Mouse (Mus musculus) lung, postnatal 0 days (tissue): ENCODE measurements around the gene Zfp273. TPM values are rescaled to one million over a fixed set of nuclear protein-coding genes. Genes with fewer than 3 reads are reported as not detected.
"Not testable (repeated sequence)": the region's sequence is repeated elsewhere in the genome, so short reads cannot be mapped to it uniquely, and the experiment has no call there.

Experiments used
- ATAC-seq: fragments of 200-750 bp; cut with Nextera tagmentation; 2 replicates; pipeline ENCODE4 v1.8.0; 2017; ENCODE audit warnings: moderate library complexity
- DNase-seq: peaks from one replicate; pipeline ENCODE4 v3.0.0-alpha.2; 2016; ENCODE audit warnings: low spot score
- H3K27ac ChIP-seq: fragments of 300-500 bp; sonication (generic); 2 replicates; pipeline ENCODE4 v1.5.1; 2014; ENCODE audit warnings: antibody characterized with exemption, mild to moderate bottlenecking, low read length, mixed read lengths
- H3K27me3 ChIP-seq: fragments of 300-500 bp; sonication (generic); replicated peaks from 2 replicates; pipeline ENCODE4 v1.6.1; 2014; ENCODE audit warnings: low read length, mixed read lengths; ENCODE audit not compliant: insufficient read depth
- H3K36me3 ChIP-seq: fragments of 300-500 bp; sonication (generic); 2 replicates; pipeline ENCODE4 v1.6.1; 2014; ENCODE audit warnings: low read length, mixed read lengths; ENCODE audit not compliant: insufficient read depth
- H3K4me1 ChIP-seq: fragments of 300-500 bp; sonication (generic); 2 replicates; pipeline ENCODE4 v1.6.1; 2014; ENCODE audit warnings: antibody characterized with exemption, low read depth, low read length, mixed read lengths; ENCODE audit not compliant: insufficient read depth
- H3K4me2 ChIP-seq: fragments of 300-500 bp; sonication (generic); replicated peaks from 2 replicates; pipeline ENCODE4 v1.6.1; 2014; ENCODE audit warnings: low read depth, mild to moderate bottlenecking, low read length, moderate library complexity, mixed read lengths
- H3K4me3 ChIP-seq: fragments of 300-500 bp; sonication (generic); 2 replicates; pipeline ENCODE4 v1.5.1; 2014; ENCODE audit warnings: low read depth, low read length
- H3K9ac ChIP-seq: fragments of 300-500 bp; sonication (generic); replicated peaks from 2 replicates; pipeline ENCODE4 v1.6.1; 2014; ENCODE audit warnings: low read depth, mild to moderate bottlenecking
- H3K9me3 ChIP-seq: fragments of 300-500 bp; sonication (generic); 2 replicates; pipeline ENCODE4 v1.6.1; 2016; ENCODE audit warnings: low read length, mixed read lengths
- CTCF ChIP-seq: IDR thresholded peaks from 2 replicates; pipeline ENCODE4 v1.5.1; 2016; ENCODE audit warnings: antibody characterized with exemption, mild to moderate bottlenecking
- EP300 ChIP-seq: IDR thresholded peaks from 2 replicates; pipeline ENCODE4 v1.6.1; 2016; ENCODE audit warnings: antibody characterized with exemption, mild to moderate bottlenecking, control low read depth
- WGBS: fragments of 180-500 bp; shearing (Covaris S2); extraction: QIAGEN DNeasy Blood & Tissue Kit; methylation state at CpG from one replicate; pipeline ENCODE4 v1.1.7; 2014; 5-methylcytosine and 5-hydroxymethylcytosine counted together
- polyA plus RNA-seq: library from polyadenylated mRNA; unstranded; fragments of >200 nt; fragmentation: Nextera tagmentation; extraction: Ambion mirVana; gene quantifications from 2 replicates; pipeline ENCODE4 v1.2.1, GENCODE M21; 2015

Zfp273 gene
- polyA plus RNA-seq: 4.1 and 4.9 TPM in 2 replicates

DNA sequence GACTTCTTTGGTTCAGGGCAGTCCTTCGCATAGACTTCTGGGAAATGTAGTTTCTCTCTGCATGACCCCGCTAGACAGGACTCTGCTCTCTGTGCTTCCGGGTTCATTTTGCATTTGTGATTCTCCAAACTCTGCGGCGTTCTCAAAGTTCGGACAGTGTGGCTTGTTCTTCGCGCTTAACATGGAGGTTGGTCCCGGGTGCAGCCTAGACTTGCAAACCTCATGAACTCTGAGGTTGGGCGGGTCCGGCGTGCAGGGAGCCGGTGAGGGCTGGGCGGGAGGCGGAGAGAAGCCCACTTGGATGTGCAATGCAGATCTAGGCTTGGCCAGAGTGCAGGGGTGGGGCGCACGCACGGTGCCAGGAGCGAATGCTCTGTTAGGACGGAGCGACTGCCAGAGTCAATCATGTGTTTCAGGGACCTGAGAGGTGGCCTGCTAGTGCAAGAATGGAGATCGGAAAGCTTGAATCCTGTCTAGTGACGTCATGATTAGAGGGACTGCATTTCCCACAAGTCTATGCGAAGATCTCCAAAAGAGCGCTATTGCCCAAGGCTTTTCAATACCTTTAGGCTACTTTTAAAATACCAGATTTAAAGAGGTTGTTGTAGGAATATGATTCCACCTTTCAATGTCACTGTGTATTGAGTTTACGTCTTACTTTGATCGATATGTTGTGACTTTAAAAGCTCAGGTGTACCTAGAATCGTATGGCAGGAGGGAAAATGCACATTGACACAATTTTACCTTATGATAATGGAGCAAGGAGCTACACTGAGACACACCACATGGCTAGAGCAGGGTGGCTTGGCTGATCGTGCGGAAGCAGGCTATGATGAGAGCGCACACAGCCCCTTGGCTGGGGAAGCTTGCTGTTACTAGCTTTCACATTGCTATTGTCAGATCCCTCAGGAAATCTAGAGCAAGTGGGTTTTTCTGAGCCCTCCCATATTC is at the start of gene Zfp273:
TSS of gene Zfp273 (plus strand) at position 31 of the 951 bp plus-strand sequence.
- 4% methylated on average over 31 of the region's 31 CpGs for WGBS
- peak; percentile 97 for ATAC-seq
- H3K27ac ChIP-seq: peak within 1 kb of the TSS; percentile 66

DNA sequence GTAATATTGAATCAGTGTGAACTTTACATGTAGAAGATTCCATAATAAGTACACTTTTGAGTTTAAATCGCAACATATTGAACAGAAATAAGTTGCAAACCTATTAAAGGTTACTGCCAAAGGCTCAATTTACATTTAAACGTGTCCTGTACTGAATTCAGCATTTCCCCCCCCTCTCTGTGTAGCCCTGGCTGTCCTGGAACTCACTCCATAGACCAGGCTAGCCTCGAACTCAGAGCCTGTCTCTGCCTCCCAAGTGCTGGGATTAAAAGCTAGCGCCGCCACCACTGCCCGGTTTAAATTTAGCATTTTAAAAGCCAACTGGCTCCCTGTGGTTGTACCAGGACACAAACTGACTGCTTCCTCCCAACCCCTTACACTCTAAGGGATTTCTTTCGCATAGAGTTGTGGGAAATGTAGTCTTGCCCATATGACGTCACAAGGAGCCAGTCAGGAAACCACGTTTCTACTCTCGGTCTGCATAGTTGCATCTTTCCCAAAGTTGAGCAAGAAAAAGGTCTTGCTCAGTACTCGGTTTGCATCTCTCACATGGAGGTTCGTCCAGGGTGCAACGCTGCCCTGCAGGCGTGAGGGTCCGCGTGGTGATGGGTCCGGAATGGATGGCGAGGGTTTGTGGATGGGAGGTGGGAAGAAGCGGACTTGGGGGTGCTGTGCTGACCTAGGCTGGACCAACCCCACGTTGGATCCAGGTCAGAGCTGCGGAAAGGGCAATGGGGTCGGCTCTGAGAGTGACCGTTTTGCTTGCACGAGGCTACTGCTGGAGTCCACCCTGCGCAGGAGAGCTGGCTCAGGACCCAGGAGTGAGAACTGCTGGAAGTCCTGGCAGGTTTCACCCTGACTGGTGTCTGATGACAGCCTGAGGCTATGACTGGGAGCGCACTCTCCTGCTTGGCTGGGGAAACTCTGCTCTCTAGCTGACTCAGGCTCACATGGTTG is 34.0 kb upstream of the Zfp273 start, which contains the start of gene Zfp493:
TSS of gene Zfp493 (plus strand) at position 429 of the 957 bp plus-strand sequence.
- H3K4me2 ChIP-seq: peak within 1 kb of the TSS; percentile 91
- H3K9me3 ChIP-seq: no peaks in the 10 kb centered on the region
- H3K4me1 ChIP-seq: peaks cover 5% of the 10 kb centered on the region; the same call in 1 of the 2 replicates
- DNase-seq: peak; percentile 95
- peak within 1 kb of the TSS; percentile 40 for H3K27ac ChIP-seq
- H3K36me3 ChIP-seq: no peaks in the 10 kb centered on the region
- ATAC-seq: peak; percentile 97
- H3K27me3 ChIP-seq: no peaks in the 10 kb centered on the region
- peak within 1 kb of the TSS; percentile 48 for H3K9ac ChIP-seq
- no peak for TF ChIP-seq EP300
- TF ChIP-seq CTCF: no peak
- 8% methylated on average over 26 of the region's 26 CpGs for WGBS
- H3K4me3 ChIP-seq: peak within 1 kb of the TSS; percentile 59

More for the DNA sequence above, at the start of gene Zfp273:
- TF ChIP-seq CTCF (no peak), EP300 (no peak)
- peak; percentile 93 for DNase-seq
- Histone ChIP-seq H3K36me3 (no peaks in the 10 kb centered on the region), H3K9ac (peak within 1 kb of the TSS; percentile 29; the same call in 1 of the 2 replicates), H3K27me3 (no peaks in the 10 kb centered on the region), H3K9me3 (no peaks in the 10 kb centered on the region), H3K4me2 (peak within 1 kb of the TSS; percentile 61), H3K4me1 (no peaks in the 10 kb centered on the region), H3K4me3 (peak within 1 kb of the TSS; percentile 73)

DNA sequence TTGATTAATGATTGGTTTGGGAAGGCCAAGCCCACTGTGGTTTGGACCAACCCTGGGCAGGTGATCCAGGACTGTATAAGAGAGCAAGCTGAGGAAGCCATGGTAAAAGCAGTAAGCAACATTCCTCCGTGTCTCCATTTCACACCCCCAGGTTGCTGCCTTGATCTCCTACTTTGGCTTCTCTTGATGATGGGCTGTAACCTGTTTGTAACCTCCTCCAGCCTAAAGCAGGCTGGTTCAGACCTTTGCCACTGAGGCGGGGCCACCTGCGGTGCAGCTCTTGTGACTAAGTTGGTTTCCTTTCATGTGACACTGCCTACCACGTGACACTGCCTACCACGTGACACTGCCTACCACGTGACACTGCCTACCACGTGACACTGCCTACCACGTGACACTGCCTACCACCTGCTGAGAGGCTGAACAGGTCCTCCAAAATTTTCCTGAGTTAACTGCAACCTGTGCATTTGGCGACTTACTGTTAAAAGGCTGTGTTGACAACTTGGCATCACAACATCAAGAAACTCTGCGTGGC is 21.6 kb upstream of the Zfp273 start:
- no peak overlapping the region for H3K4me3 ChIP-seq
- no peaks in the 10 kb centered on the region for H3K36me3 ChIP-seq
- no peak overlapping the region for H3K9ac ChIP-seq
- H3K4me1 ChIP-seq: no peaks in the 10 kb centered on the region
- H3K9me3 ChIP-seq: no peaks in the 10 kb centered on the region
- H3K4me2 ChIP-seq: no peak overlapping the region
- H3K27me3 ChIP-seq: no peaks in the 10 kb centered on the region
- WGBS: 91% methylated on average over 10 of the region's 10 CpGs
- H3K27ac ChIP-seq: no peak overlapping the region
- TF ChIP-seq EP300 (no peak), CTCF (no peak)
- ATAC-seq: no peak
- DNase-seq: no peak

DNA sequence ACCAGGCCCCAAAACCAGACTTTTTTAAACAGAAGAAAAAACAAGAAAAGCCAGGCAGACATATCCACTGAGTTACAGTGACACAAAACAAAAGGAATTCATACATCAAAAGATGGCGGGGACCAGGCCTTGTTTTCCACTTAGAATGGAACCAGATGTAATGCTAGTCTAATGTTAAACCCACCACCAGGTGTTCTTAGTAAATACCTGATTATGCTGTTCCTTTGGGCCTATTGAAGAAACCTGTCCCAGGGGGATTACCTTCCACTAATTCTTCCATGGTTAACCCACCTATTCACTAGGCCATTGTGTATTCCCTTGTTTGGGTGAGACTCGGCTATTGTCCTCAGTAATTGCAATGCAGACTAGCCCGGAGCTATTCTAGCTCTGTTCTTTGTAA is 14.9 kb upstream of the Zfp273 start:
- Histone ChIP-seq H3K27ac (no peak overlapping the region), H3K4me3 (no peak overlapping the region), H3K36me3 (no peaks in the 10 kb centered on the region), H3K9me3 (no peaks in the 10 kb centered on the region), H3K9ac (no peak overlapping the region), H3K4me2 (no peak overlapping the region), H3K4me1 (no peaks in the 10 kb centered on the region), H3K27me3 (no peaks in the 10 kb centered on the region)
- no peak for ATAC-seq
- 85% methylated on average over 3 of the region's 3 CpGs for WGBS
- no peak for DNase-seq
- TF ChIP-seq EP300 (no peak), CTCF (no peak)

DNA sequence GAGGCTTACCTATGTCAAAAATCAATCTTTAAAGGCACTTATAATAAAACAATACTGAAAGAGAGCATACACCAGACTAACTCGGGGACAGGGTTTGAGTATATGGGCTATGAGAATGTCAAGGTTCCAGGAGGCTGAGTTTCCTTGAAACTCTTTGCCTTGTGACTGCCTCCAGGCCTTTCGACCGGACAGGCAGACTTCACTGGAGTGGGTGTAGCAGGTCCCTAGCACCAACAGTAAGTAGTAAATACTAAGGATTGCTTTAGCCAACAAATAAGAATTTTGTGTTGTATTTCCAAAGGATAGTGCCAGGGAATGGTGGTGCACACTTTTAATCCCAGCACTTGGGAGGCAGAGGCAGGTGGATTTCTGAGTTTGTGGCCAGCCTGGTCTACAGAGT is 14.4 kb upstream of the Zfp273 start:
- not testable (repeated sequence) for H3K4me3 ChIP-seq, H3K9ac ChIP-seq, H3K4me2 ChIP-seq, H3K27ac ChIP-seq, DNase-seq, H3K9me3 ChIP-seq, H3K27me3 ChIP-seq, H3K4me1 ChIP-seq, ATAC-seq, H3K36me3 ChIP-seq
- WGBS: 85% methylated on average over 3 of the region's 3 CpGs
